Comparison of ENCODE assay signal across 20 mouse cellular contexts in the genomic region with DNA sequence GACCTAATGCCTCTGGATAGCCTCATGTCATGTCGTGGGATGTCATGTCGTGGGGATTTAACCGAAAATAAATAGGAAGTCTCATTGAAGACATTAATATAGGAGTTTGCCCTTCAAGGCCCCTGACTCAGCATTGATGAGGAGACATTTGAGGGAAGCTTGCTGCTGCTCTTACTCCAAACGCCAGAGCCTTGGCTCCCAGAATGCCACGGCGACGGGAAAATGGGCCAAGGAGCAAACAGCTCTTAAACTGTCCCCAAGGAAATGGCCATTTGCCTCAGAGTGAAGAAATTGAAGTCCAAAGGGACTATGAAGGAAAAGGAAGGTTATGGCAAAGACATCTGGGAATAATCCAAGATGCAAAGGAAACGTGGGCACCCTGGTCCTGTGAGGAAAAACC. TPM values are rescaled to one million over a fixed set of nuclear protein-coding genes. Genes with fewer than 3 reads are reported as not detected.
A peak's percentile ranks its signal among the peaks of the same experiment; 100 is the strongest.
DNase-seq lines count a peak whose midpoint lies in the region; ATAC-seq and TF ChIP-seq lines count a peak whose summit lies in the region.
"Had no signal": no experiment of that assay in that cellular context is flagged by ENCODE, and none has a peak within 500 bp of the region (broad histone marks: within the 10 kb centered on the region; RNA-seq: fewer than 3 reads in every experiment).

No protein-coding gene starts in this region.

- no peaks in the 10 kb centered on the region for H3K36me3 ChIP-seq in heart, adult 2 months (ENCODE audit: control insufficient read depth, insufficient read depth, low read length)
- H3K36me3 ChIP-seq in lung, embryonic 15.5 days, result peaks cover 15% of the 10 kb centered on the region; the same call in 1 of the 2 replicates
- H3K36me3 ChIP-seq: liver, embryonic 15.5 days; midbrain, embryonic 13.5 days; neural tube, embryonic 12.5 days had no signal

- ATAC-seq in lung, embryonic 15.5 days (ENCODE audit: borderline replicate concordance, extremely low read depth, low FRiP score, low TSS enrichment), result 0 out of 2 replicates have a peak, but pooled peaks have one; percentile 32
- ATAC-seq: forebrain, embryonic 16.5 days; midbrain, embryonic 13.5 days had no signal

- H3K4me3 ChIP-seq in heart, adult 2 months, result no peak overlapping the region
- no peak overlapping the region for H3K4me3 ChIP-seq in lung, embryonic 15.5 days
- H3K4me3 ChIP-seq: embryonic facial prominence, embryonic 13.5 days; heart, embryonic 15.5 days; hindbrain, embryonic 10.5 days; limb, embryonic 15.5 days; liver, embryonic 15.5 days; midbrain, embryonic 13.5 days; neural tube, embryonic 12.5 days had no signal

- H3K79me2 ChIP-seq in heart, adult 2 months (replicated peaks; ENCODE audit: control insufficient read depth, insufficient read depth, low read length), result no peaks in the 10 kb centered on the region

- H3K4me2 ChIP-seq in lung, embryonic 15.5 days, result no peak overlapping the region
- H3K4me2 ChIP-seq: embryonic facial prominence, embryonic 13.5 days; heart, embryonic 15.5 days; limb, embryonic 15.5 days; liver, embryonic 15.5 days; midbrain, embryonic 13.5 days; neural tube, embryonic 12.5 days had no signal

- H3K4me1 ChIP-seq in heart, adult 2 months (ENCODE audit: control insufficient read depth, insufficient read depth, low read length), result no peaks in the 10 kb centered on the region
- H3K4me1 ChIP-seq in lung, embryonic 15.5 days, result peaks cover 16% of the 10 kb centered on the region; the same call in 1 of the 2 replicates
- H3K4me1 ChIP-seq: liver, embryonic 15.5 days; midbrain, embryonic 13.5 days; neural tube, embryonic 12.5 days had no signal

- no peaks in the 10 kb centered on the region for H3K9me3 ChIP-seq in lung, embryonic 15.5 days
- H3K9me3 ChIP-seq: embryonic facial prominence, embryonic 13.5 days; heart, embryonic 15.5 days; hindbrain, embryonic 10.5 days; limb, embryonic 15.5 days; liver, embryonic 15.5 days; midbrain, embryonic 13.5 days; neural tube, embryonic 12.5 days had no signal

- intact Hi-C loops in heart, adult 2 months (cut with DNase I), result loop anchor here (10.0 kb wide), 1 partner anchor 419 kb away; no protein-coding TSS in a partner anchor
- intact Hi-C loops in heart, postnatal 25 days (cut with DNase I), result no loop called here
- intact Hi-C loops in left cerebral cortex, postnatal 36 days (cut with DNase I), result no loop called here

- no peak for TF ChIP-seq CTCF in heart, adult 2 months (IDR thresholded peaks at IDR 0.05)

- no peak for TF ChIP-seq POLR2A in heart, adult 2 months (IDR thresholded peaks at IDR 0.05; ENCODE audit: insufficient read depth, low read depth, low read length)

- no peaks in the 10 kb centered on the region for H3K27me3 ChIP-seq in heart, adult 2 months (ENCODE audit: control insufficient read depth, insufficient read depth, low read length)
- H3K27me3 ChIP-seq in lung, embryonic 15.5 days, result no peaks in the 10 kb centered on the region
- H3K27me3 ChIP-seq: embryonic facial prominence, embryonic 13.5 days; heart, embryonic 15.5 days; limb, embryonic 15.5 days; liver, embryonic 15.5 days; midbrain, embryonic 13.5 days; neural tube, embryonic 12.5 days had no signal

- peak; percentile 29 for DNase-seq in adrenal gland, adult 2 months
- no peak for DNase-seq in adrenal gland, postnatal 36 days
- peak in 1 of 2 experiments; percentile 37 for DNase-seq in heart, adult 2 months
- no peak for DNase-seq in heart, postnatal 25 days (ENCODE audit: low spot score)
- DNase-seq in lung, postnatal 25 days (ENCODE audit: low spot score), result no peak
- DNase-seq in cerebellum, adult 9-10 months, result no peak
- DNase-seq in left cerebral cortex, postnatal 36 days (ENCODE audit: low spot score in 2 of 2), result no peak
- DNase-seq: kidney, adult 8-10 months; kidney, postnatal 4 days; right cerebral cortex, adult 18-20 months had no signal

- peak overlapping the region; percentile 20 for H3K27ac ChIP-seq in heart, adult 2 months
- H3K27ac ChIP-seq in lung, embryonic 15.5 days, result no peak overlapping the region
- H3K27ac ChIP-seq: embryonic facial prominence, embryonic 13.5 days; heart, embryonic 15.5 days; hindbrain, embryonic 10.5 days; limb, embryonic 15.5 days; liver, embryonic 15.5 days; midbrain, embryonic 13.5 days; neural tube, embryonic 12.5 days had no signal

- no peak overlapping the region for H3K9ac ChIP-seq in heart, adult 2 months (ENCODE audit: low read depth, low read length)
- no peak overlapping the region for H3K9ac ChIP-seq in lung, embryonic 15.5 days
- H3K9ac ChIP-seq: embryonic facial prominence, embryonic 13.5 days; heart, embryonic 15.5 days; limb, embryonic 15.5 days; liver, embryonic 15.5 days; midbrain, embryonic 13.5 days; neural tube, embryonic 12.5 days had no signal

- TF ChIP-seq EP300 in heart, adult 2 months (IDR thresholded peaks at IDR 0.05; ENCODE audit: insufficient read depth, low read depth, low read length), result no peak

- 73% methylated on average over 8 of the region's 8 CpGs for WGBS in heart, adult 2 months
- WGBS in lung, embryonic 15.5 days, result 66% methylated on average over 8 of the region's 8 CpGs

RNA-seq across cellular contexts. Expression of a gene that starts 34.8 kb away (rescaled TPM):
- 100 to 1,000 TPM; 102 to 190 TPM for total RNA-seq in adrenal gland, adult 2 months (2021)
- polyA plus RNA-seq in adrenal gland, adult 2 months (2012; rRNA removed), result 125 and 184 TPM in 2 replicates
- 100 to 1,000 TPM; 111 to 179 TPM for total RNA-seq in adrenal gland, postnatal 36 days (2021)
- 10 to 100 TPM; 37.5 to 49.6 TPM for total RNA-seq in heart, adult 2 months (2021)
- 53.5 and 69.4 TPM in 2 replicates for polyA plus RNA-seq in heart, adult 2 months (2012; rRNA removed)
- total RNA-seq in heart, postnatal 25 days (2021), result 10 to 100 TPM; 55.9 to 63.6 TPM
- polyA plus RNA-seq in lung, embryonic 15.5 days (2015; fragmentation: Nextera tagmentation; extraction: Ambion mirVana), result 238 and 261 TPM in 2 replicates
- 10 to 100 TPM; 22.4 to 28.4 TPM for total RNA-seq in left cerebral cortex, postnatal 36 days (2021)
- total RNA-seq: granulocyte monocyte progenitor cell, adult 5-6 weeks had no signal
